Mouse (Mus musculus): ENCODE measurements around the gene Ypel5.

DNA sequence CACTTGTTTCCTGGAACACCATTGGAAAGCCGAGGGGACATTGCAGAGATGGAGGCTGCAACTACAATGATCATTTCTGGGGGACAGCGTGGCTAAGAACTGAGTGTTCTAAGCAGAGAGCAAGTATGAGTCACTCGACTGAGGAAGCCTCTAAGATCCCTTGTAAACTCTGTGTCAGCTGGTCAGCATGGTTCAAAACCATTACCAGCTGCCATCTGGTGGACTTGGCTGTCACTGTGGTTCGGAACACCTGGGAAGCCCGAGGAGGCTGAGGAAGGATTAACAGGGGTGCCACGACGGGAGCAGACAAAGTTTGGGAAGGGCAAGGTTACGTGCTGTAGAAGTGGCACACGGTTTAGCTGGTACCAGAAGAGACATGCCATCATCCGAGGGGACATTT, 27.0 kb downstream of the Ypel5 start:
- no peak for TF ChIP-seq HCFC1 (IDR thresholded peaks at IDR 0.05; ENCODE audit: borderline replicate concordance, insufficient read depth, low read length)
- no peak for TF ChIP-seq MAFK (IDR thresholded peaks at IDR 0.05; ENCODE audit: insufficient read depth, low read depth, low read length)
- no peak for TF ChIP-seq ZC3H11A (IDR thresholded peaks at IDR 0.05; ENCODE audit: borderline replicate concordance, low read depth, low read length)
- TF ChIP-seq CHD2 (IDR thresholded peaks at IDR 0.05; ENCODE audit: low read depth, low read length) = no peak

Data from ES-E14 (cell line).